Mouse (Mus musculus) cortical plate, adult 2 months (tissue): Measurements from ENCODE around the gene Gm21921. TPM values are rescaled to one million over a fixed set of nuclear protein-coding genes. Genes with fewer than 3 reads are reported as not detected.
"Not testable (repeated sequence)": the region's sequence is repeated elsewhere in the genome, so short reads cannot be mapped to it uniquely, and the experiment has no call there.

Source experiments
- H3K27ac ChIP-seq: fragments of 200-500 bp; 2 replicates; pipeline ENCODE4 v1.5.1; 2012; ENCODE audit warnings: low read length, control low read depth, inconsistent platforms; ENCODE audit not compliant: insufficient read depth
- H3K4me1 ChIP-seq: fragments of 200-500 bp; 2 replicates; pipeline ENCODE4 v1.6.1; 2011; ENCODE audit warnings: low read length; ENCODE audit not compliant: control insufficient read depth, insufficient read depth
- H3K4me3 ChIP-seq: fragments of 200-500 bp; 2 replicates; pipeline ENCODE4 v1.5.1; 2011; ENCODE audit warnings: mild to moderate bottlenecking, low read length, control low read depth; ENCODE audit not compliant: insufficient read depth
- polyA plus RNA-seq: library from polyadenylated mRNA; depleted of rRNA; stranded (reverse); fragments of >200 nt; gene quantifications from 2 replicates; pipeline ENCODE4 v1.2.3, GENCODE M21; 2012; rRNA removed

Gene Gm21921
- polyA plus RNA-seq: not detected in 2 replicates

- not testable (repeated sequence) for H3K4me1 ChIP-seq, H3K4me3 ChIP-seq, H3K27ac ChIP-seq
These were observed at the start of gene Gm21921 for GRCm38 (mm10) chrY:24796143-24796542. Gm21921 (minus strand) TSS chrY:24796243.
